Mouse (Mus musculus): ENCODE data around the gene Krtap14. TPM values are rescaled to one million over a fixed set of nuclear protein-coding genes. Genes with fewer than 3 reads are reported as not detected.

Krtap14 gene
- not detected in 2 replicates for polyA plus RNA-seq (2016; fragmentation: Nextera tagmentation; extraction: Ambion mirVana)

GRCm38 (mm10) chr16:88826095-88826652 lies at the start of gene Krtap14:
TSS of gene Krtap14 (minus strand) at chr16:88826145.
- no peak within 1 kb of the TSS for H3K9ac ChIP-seq
- peak; percentile 60; the same call in 1 of the 2 replicates for ATAC-seq (ENCODE audit: low FRiP score)
- H3K4me2 ChIP-seq, result no peak within 1 kb of the TSS
- no peak within 1 kb of the TSS for H3K4me3 ChIP-seq (replicated peaks)
- H3K27ac ChIP-seq, result no peak within 1 kb of the TSS
- H3K9me3 ChIP-seq, result no peaks in the 10 kb centered on the region
- no peaks in the 10 kb centered on the region for H3K27me3 ChIP-seq
- no peaks in the 10 kb centered on the region for H3K36me3 ChIP-seq (replicated peaks)
- WGBS, result 80% methylated on average over 9 of the region's 9 CpGs
- H3K4me1 ChIP-seq, result no peaks in the 10 kb centered on the region

GRCm38 (mm10) chr16:88874169-88874568 lies 48.2 kb upstream of the Krtap14 start, which contains the start of gene Krtap19-2:
TSS of gene Krtap19-2 (minus strand) at chr16:88874269.
- H3K4me3 ChIP-seq (replicated peaks), result no peak within 1 kb of the TSS
- H3K4me1 ChIP-seq, result no peaks in the 10 kb centered on the region
- H3K9ac ChIP-seq, result no peak within 1 kb of the TSS
- H3K4me2 ChIP-seq, result no peak within 1 kb of the TSS
- no peaks in the 10 kb centered on the region for H3K36me3 ChIP-seq (replicated peaks)
- H3K9me3 ChIP-seq, result no peaks in the 10 kb centered on the region
- no peak for ATAC-seq (ENCODE audit: low FRiP score)
- H3K27ac ChIP-seq, result no peak within 1 kb of the TSS
- H3K27me3 ChIP-seq, result no peaks in the 10 kb centered on the region
- WGBS, result 98% methylated on average over 3 of the region's 3 CpGs

- H3K4me3 ChIP-seq (replicated peaks), result no peak within 1 kb of the TSS
- no peak within 1 kb of the TSS for H3K4me2 ChIP-seq
- no peak within 1 kb of the TSS for H3K9ac ChIP-seq
- ATAC-seq (ENCODE audit: low FRiP score), result no peak
- H3K27me3 ChIP-seq, result no peaks in the 10 kb centered on the region
- no peaks in the 10 kb centered on the region for H3K9me3 ChIP-seq
- 90% methylated on average over 6 of the region's 6 CpGs for WGBS
- no peak within 1 kb of the TSS for H3K27ac ChIP-seq
- no peaks in the 10 kb centered on the region for H3K4me1 ChIP-seq
- no peaks in the 10 kb centered on the region for H3K36me3 ChIP-seq (replicated peaks)
Observed at GRCm38 (mm10) chr16:88869311-88869710, 43.4 kb upstream of the Krtap14 start, which contains the start of gene Krtap19-1. TSS of gene Krtap19-1 (minus strand) at chr16:88869411.

GRCm38 (mm10) chr16:88864887-88865407 lies 39.0 kb upstream of the Krtap14 start:
- Histone ChIP-seq H3K4me2 (no peak overlapping the region), H3K36me3 (replicated peaks) (no peaks in the 10 kb centered on the region), H3K9me3 (no peaks in the 10 kb centered on the region), H3K27ac (no peak overlapping the region), H3K4me1 (no peaks in the 10 kb centered on the region), H3K27me3 (no peaks in the 10 kb centered on the region), H3K4me3 (replicated peaks) (no peak overlapping the region), H3K9ac (no peak overlapping the region)
- no peak for ATAC-seq (ENCODE audit: low FRiP score)
- 88% methylated on average over 4 of the region's 4 CpGs for WGBS

GRCm38 (mm10) chr16:88851450-88851849 lies 25.5 kb upstream of the Krtap14 start:
- ATAC-seq (ENCODE audit: low FRiP score), result peak; percentile 49; the same call in 1 of the 2 replicates
- Histone ChIP-seq H3K9me3 (no peaks in the 10 kb centered on the region), H3K36me3 (replicated peaks) (no peaks in the 10 kb centered on the region), H3K9ac (no peak overlapping the region), H3K27me3 (no peaks in the 10 kb centered on the region), H3K27ac (no peak overlapping the region), H3K4me1 (no peaks in the 10 kb centered on the region), H3K4me3 (replicated peaks) (no peak overlapping the region), H3K4me2 (no peak overlapping the region)
- whole genome bisulfite sequencing, result 11% methylated on average over 5 of the region's 5 CpGs

- H3K36me3 ChIP-seq (replicated peaks), result no peaks in the 10 kb centered on the region
- H3K4me1 ChIP-seq, result no peaks in the 10 kb centered on the region
- no peak overlapping the region for H3K4me3 ChIP-seq (replicated peaks)
- 88% methylated on average over 4 of the region's 4 CpGs for WGBS
- H3K27ac ChIP-seq, result no peak overlapping the region
- H3K4me2 ChIP-seq, result no peak overlapping the region
- no peaks in the 10 kb centered on the region for H3K9me3 ChIP-seq
- no peaks in the 10 kb centered on the region for H3K27me3 ChIP-seq
- ATAC-seq (ENCODE audit: low FRiP score), result no peak
- no peak overlapping the region for H3K9ac ChIP-seq
Observed at GRCm38 (mm10) chr16:88848558-88848957, 22.6 kb upstream of the Krtap14 start.

GRCm38 (mm10) chr16:88847363-88847762 lies 21.4 kb upstream of the Krtap14 start:
- H3K36me3 ChIP-seq (replicated peaks), result no peaks in the 10 kb centered on the region
- no peak overlapping the region for H3K9ac ChIP-seq
- no peak for ATAC-seq (ENCODE audit: low FRiP score)
- no peaks in the 10 kb centered on the region for H3K9me3 ChIP-seq
- H3K4me1 ChIP-seq, result no peaks in the 10 kb centered on the region
- 98% methylated on average over 1 of the region's 1 CpGs for WGBS
- H3K27me3 ChIP-seq, result no peaks in the 10 kb centered on the region
- no peak overlapping the region for H3K27ac ChIP-seq
- no peak overlapping the region for H3K4me3 ChIP-seq (replicated peaks)
- H3K4me2 ChIP-seq, result no peak overlapping the region

- no peak overlapping the region for H3K4me3 ChIP-seq (replicated peaks)
- no peak overlapping the region for H3K27ac ChIP-seq
- H3K4me1 ChIP-seq, result no peaks in the 10 kb centered on the region
- ATAC-seq (ENCODE audit: low FRiP score), result no peak
- 75% methylated on average over 3 of the region's 3 CpGs for WGBS
- no peak overlapping the region for H3K9ac ChIP-seq
- H3K36me3 ChIP-seq (replicated peaks), result no peaks in the 10 kb centered on the region
- no peak overlapping the region for H3K4me2 ChIP-seq
- no peaks in the 10 kb centered on the region for H3K27me3 ChIP-seq
- H3K9me3 ChIP-seq, result no peaks in the 10 kb centered on the region
Observed at GRCm38 (mm10) chr16:88826978-88827377, 1.0 kb upstream of the Krtap14 start.

- Histone ChIP-seq H3K27ac (no peak overlapping the region), H3K4me2 (no peak overlapping the region), H3K4me3 (replicated peaks) (no peak overlapping the region), H3K4me1 (no peaks in the 10 kb centered on the region), H3K36me3 (replicated peaks) (no peaks in the 10 kb centered on the region), H3K9ac (no peak overlapping the region), H3K9me3 (no peaks in the 10 kb centered on the region), H3K27me3 (no peaks in the 10 kb centered on the region)
- 80% methylated on average over 3 of the region's 3 CpGs for WGBS
- ATAC-seq (ENCODE audit: low FRiP score), result no peak
Observed at GRCm38 (mm10) chr16:88823736-88824135, 2.2 kb downstream of the Krtap14 start.

GRCm38 (mm10) chr16:88820066-88820465 lies 5.9 kb downstream of the Krtap14 start, which contains the start of gene Krtap15:
TSS of gene Krtap15 (plus strand) at chr16:88820215.
- H3K4me3 ChIP-seq (replicated peaks), result no peak within 1 kb of the TSS
- H3K36me3 ChIP-seq (replicated peaks), result no peaks in the 10 kb centered on the region
- WGBS, result 93% methylated on average over 3 of the region's 3 CpGs
- no peaks in the 10 kb centered on the region for H3K27me3 ChIP-seq
- no peaks in the 10 kb centered on the region for H3K9me3 ChIP-seq
- no peak within 1 kb of the TSS for H3K9ac ChIP-seq
- no peaks in the 10 kb centered on the region for H3K4me1 ChIP-seq
- H3K27ac ChIP-seq, result no peak within 1 kb of the TSS
- no peak within 1 kb of the TSS for H3K4me2 ChIP-seq
- ATAC-seq (ENCODE audit: low FRiP score), result no peak

- H3K4me1 ChIP-seq, result no peaks in the 10 kb centered on the region
- H3K36me3 ChIP-seq (replicated peaks), result no peaks in the 10 kb centered on the region
- 86% methylated on average over 2 of the region's 2 CpGs for WGBS
- no peaks in the 10 kb centered on the region for H3K9me3 ChIP-seq
- no peak within 1 kb of the TSS for H3K27ac ChIP-seq
- H3K4me3 ChIP-seq (replicated peaks), result no peak within 1 kb of the TSS
- no peak for ATAC-seq (ENCODE audit: low FRiP score)
- no peaks in the 10 kb centered on the region for H3K27me3 ChIP-seq
- no peak within 1 kb of the TSS for H3K4me2 ChIP-seq
- no peak within 1 kb of the TSS for H3K9ac ChIP-seq
Observed at GRCm38 (mm10) chr16:88811827-88812226, 14.1 kb downstream of the Krtap14 start, which contains the start of gene Gm20741. TSS of gene Gm20741 (minus strand) at chr16:88812220.

GRCm38 (mm10) chr16:88786786-88787185 lies 39.2 kb downstream of the Krtap14 start:
- no peak for ATAC-seq (ENCODE audit: low FRiP score)
- no peaks in the 10 kb centered on the region for H3K4me1 ChIP-seq
- H3K27ac ChIP-seq, result no peak overlapping the region
- H3K9ac ChIP-seq, result no peak overlapping the region
- H3K4me3 ChIP-seq (replicated peaks), result no peak overlapping the region
- no peaks in the 10 kb centered on the region for H3K27me3 ChIP-seq
- H3K4me2 ChIP-seq, result no peak overlapping the region
- H3K36me3 ChIP-seq (replicated peaks), result no peaks in the 10 kb centered on the region
- 74% methylated on average over 2 of the region's 2 CpGs for WGBS
- no peaks in the 10 kb centered on the region for H3K9me3 ChIP-seq

GRCm38 (mm10) chr16:88777596-88777995 lies 48.3 kb downstream of the Krtap14 start, which contains the start of gene Gm5965:
TSS of gene Gm5965 (plus strand) at chr16:88777896.
- no peak for ATAC-seq (ENCODE audit: low FRiP score)
- 93% methylated on average over 6 of the region's 6 CpGs for WGBS

More at GRCm38 (mm10) chr16:88777596-88777995, 48.3 kb downstream of the Krtap14 start, which contains the start of gene Gm5965:
- Histone ChIP-seq H3K4me2 (no peak within 1 kb of the TSS), H3K4me1 (no peaks in the 10 kb centered on the region), H3K27me3 (no peaks in the 10 kb centered on the region), H3K4me3 (replicated peaks) (no peak within 1 kb of the TSS), H3K9ac (no peak within 1 kb of the TSS), H3K27ac (no peak within 1 kb of the TSS), H3K9me3 (no peaks in the 10 kb centered on the region), H3K36me3 (replicated peaks) (no peaks in the 10 kb centered on the region)
